Mouse (Mus musculus) heart, postnatal 10 days (tissue): ENCODE results near the gene Ptbp3. TPM values are rescaled to one million over a fixed set of nuclear protein-coding genes. Genes with fewer than 3 reads are reported as not detected.

Experiments
- DNase-seq, 2 experiments: peaks; one replicate each; pipeline ENCODE4 v3.0.0; 2021
- intact Hi-C: fragments of 180-260 bp; cut with DNase I; formaldehyde crosslinking; loops from one replicate; pipeline ENCODE4 v1.15.1; 2025
- total RNA-seq, 2 experiments: library from RNA; stranded (reverse); gene quantifications; 2 replicates each; pipeline ENCODE4 v1.2.3; 2021

Gene Ptbp3
- total RNA-seq, 2 experiments from 2014 or later = 57.4 to 57.9 TPM

DNA sequence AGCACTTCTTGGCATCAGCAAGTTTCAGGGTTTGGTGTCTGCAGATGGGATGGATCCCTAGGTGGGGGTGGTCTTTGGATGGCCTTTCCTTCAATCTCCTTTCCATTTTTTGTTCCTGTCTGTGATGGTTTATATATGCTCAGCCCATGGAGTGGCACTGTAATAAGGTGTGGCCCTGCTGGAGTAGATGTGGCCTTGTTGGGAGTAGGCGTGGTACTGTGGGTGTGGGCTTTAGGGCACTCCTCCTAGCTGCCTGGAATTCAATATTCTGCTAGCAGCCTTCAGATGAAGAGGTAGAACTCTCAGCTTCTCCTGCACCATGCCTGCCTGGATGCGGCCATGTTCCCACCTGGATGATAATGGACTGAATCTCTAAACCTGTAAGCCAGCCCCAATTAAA is 39.6 kb downstream of the Ptbp3 start:
- intact Hi-C loops = loop anchor here (5.0 kb wide), 1 partner anchor 37 kb away; no protein-coding TSS in a partner anchor

GRCm38 (mm10) chr4:59507766-59508165 is 41.4 kb downstream of the Ptbp3 start:
- DNase-seq = no peak
- intact Hi-C loops = loop anchor here (5.0 kb wide), 1 partner anchor 35 kb away; no protein-coding TSS in a partner anchor

More for the DNA sequence above, 39.6 kb downstream of the Ptbp3 start:
- no peak for DNase-seq

GRCm38 (mm10) chr4:59506704-59507103 is 42.5 kb downstream of the Ptbp3 start:
- DNase-seq = no peak
- intact Hi-C loops = loop anchor here (5.0 kb wide), 1 partner anchor 34 kb away; no protein-coding TSS in a partner anchor

DNA sequence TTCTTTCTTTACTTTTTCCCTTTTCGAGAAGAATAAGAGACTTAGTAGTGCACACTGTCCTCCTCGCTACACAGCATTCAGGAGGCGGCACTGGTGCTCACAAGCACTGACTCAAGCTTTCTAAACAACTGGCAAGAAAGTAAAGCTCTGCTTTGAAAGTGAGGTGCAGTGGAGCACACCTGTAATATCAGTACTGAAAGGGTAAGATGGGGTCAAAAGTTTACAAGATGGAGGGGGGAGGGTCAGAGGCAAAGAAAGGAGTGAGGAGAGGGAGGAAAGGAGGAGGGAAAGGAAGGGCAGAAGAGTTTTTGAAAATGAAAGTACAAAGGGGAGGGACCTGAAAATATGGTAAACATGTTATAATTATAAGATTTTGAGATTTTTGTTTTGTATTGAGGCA is 43.7 kb downstream of the Ptbp3 start:
- intact Hi-C loops = loop anchor here (5.0 kb wide), 1 partner anchor 33 kb away; no protein-coding TSS in a partner anchor
- no peak for DNase-seq

- no peak for DNase-seq
- intact Hi-C loops = no loop called here
Measured at GRCm38 (mm10) chr4:59491097-59491496, 58.1 kb downstream of the Ptbp3 start.

- intact Hi-C loops = loop anchor here (5.0 kb wide), 1 partner anchor 36 kb away; no protein-coding TSS in a partner anchor
Measured at GRCm38 (mm10) chr4:59471306-59471705, 77.9 kb downstream of the Ptbp3 start.

GRCm38 (mm10) chr4:59465449-59465848 is 83.7 kb downstream of the Ptbp3 start:
- intact Hi-C loops = no loop called here
- no peak for DNase-seq

More at GRCm38 (mm10) chr4:59471306-59471705, 77.9 kb downstream of the Ptbp3 start:
- DNase-seq = no peak

- intact Hi-C loops = no loop called here
- no peak for DNase-seq
Measured at GRCm38 (mm10) chr4:59464661-59465060, 84.5 kb downstream of the Ptbp3 start.

- intact Hi-C loops = no loop called here
- no peak for DNase-seq
Measured at GRCm38 (mm10) chr4:59462494-59462893, 86.7 kb downstream of the Ptbp3 start.

DNA sequence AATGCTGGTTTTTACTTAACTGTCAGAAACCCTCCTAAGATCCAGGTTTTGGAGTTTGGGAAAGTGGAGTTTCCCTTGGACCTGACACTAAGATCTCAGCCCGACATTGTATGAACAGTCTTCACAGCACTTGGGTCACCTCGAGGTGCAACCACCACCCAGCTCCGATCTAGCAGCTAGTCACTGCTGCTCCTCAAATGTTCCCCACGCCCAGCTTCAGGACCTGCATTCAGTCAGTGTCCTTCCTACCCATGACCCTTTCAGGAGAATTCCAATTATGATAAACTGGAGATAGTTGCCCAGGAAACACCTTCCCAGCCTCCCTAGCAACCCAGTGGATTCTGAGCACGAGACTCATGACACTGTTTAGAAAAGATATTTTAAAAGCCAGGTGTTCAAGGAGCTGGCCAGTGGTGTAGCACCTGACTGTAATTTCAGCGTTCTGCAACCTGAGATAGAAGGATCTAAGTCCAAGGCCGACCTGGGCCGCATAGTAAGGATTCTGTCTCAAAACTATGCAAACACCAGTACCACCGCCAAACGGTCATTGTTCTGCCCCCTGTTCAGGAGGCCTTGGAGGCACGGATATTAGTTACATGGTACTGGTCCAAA is 87.9 kb downstream of the Ptbp3 start:
- DNase-seq = no peak
- intact Hi-C loops = no loop called here

DNA sequence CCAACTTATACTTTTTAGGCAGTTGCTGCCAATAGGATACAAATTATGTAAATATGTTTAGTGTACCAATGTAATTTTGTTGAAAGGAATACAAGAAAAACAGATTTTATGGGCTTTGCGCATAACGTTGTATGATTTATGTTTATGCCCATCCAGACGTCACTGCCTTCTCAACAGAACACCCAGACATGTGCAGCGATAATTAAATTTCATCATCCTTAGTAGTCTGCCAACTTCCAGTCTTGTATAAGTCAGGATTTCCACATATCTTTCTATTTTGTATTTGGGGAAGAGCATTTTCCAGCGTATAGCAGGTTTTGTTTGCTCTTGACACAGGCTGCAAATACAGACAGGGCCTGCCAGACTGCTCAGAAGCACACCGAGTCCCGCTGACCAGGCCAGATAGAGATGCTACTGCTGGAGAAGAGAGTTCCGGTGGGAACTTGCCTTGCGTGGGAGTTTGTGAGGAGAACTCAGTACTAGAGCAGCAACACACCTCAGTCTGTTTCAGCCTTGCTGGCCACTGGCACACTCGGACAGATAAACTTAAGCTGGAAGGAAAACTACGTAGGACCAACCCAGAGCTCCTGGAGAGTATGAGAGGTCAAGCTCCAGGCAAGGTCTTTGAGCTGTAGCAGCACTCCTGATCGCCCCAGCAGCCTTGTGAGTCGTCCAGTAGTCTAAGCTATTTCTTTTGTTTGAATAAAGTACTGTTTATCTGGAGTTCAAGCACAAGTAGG is 89.8 kb downstream of the Ptbp3 start:
- intact Hi-C loops = no loop called here
- no peak for DNase-seq

GRCm38 (mm10) chr4:59457941-59458340 is 91.2 kb downstream of the Ptbp3 start:
- intact Hi-C loops = no loop called here
- peak; percentile 21 to 44 for DNase-seq

- intact Hi-C loops = no loop called here
- DNase-seq = no peak
Measured at GRCm38 (mm10) chr4:59457091-59457490, 92.1 kb downstream of the Ptbp3 start.

GRCm38 (mm10) chr4:59455465-59455864 is 93.7 kb downstream of the Ptbp3 start:
- no peak for DNase-seq

DNA sequence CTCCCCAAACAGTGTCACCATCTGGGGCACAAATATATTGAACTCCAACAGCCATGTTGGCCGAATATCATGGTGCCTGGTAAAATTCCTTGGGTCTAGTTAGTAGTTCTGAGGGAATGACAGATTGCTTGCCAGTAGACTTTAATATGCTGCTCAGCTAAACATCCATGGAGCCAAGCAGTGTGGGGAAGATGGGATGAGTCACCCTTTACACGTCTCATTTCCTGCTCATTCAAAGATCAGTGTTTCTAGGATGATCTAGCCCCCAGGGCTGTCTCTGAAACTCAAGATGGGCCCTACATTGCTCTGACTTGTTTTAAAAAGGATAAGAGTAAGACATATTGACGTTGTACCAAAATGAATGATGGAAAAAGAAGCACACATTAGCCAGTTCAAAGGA is 95.1 kb downstream of the Ptbp3 start:
- intact Hi-C loops = no loop called here
- no peak for DNase-seq

More at GRCm38 (mm10) chr4:59455465-59455864, 93.7 kb downstream of the Ptbp3 start:
- intact Hi-C loops = no loop called here

DNA sequence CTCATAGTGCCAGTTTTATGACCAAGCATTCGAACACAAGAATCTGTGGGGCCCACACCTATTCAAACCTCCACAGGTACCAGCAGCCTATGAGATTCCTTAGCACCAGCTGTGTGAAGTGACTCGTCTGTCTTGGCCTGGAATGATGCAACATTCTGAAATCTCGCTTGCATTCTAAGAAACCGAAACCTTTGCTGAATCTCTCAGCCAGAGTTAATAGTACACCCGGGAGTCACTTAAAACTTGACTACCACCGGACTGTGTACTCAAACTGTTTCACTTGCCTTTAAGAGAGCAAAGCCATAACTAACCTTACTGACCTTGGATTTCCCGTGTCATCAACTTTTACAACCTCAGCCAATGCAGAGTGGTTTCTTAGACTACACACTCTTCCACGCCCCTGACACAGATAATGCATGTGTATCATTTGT is 96.6 kb downstream of the Ptbp3 start:
- intact Hi-C loops = no loop called here
- DNase-seq = no peak

DNA sequence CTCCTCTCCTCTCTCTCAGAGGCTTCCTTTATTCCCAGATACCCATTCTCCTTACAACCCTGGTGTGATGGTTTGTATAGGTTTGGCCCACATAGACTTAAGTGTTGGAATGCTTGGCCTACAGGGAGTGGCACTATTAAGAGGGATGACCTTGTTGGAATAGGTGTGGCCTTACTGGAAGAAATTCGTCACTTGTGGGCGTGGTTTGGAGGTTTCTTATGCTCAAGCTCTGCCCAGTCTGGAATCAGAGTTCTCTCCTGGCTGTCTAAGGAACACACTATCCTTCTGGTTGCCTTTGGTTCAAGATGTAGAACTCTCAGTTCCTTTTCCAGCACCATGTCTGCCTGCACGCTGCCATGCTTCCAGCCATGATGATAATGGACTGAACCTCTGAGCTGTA is 98.3 kb downstream of the Ptbp3 start:
- intact Hi-C loops = no loop called here
- no peak for DNase-seq

GRCm38 (mm10) chr4:59450234-59450854 is 98.8 kb downstream of the Ptbp3 start:
- no peak for DNase-seq
- intact Hi-C loops = no loop called here

DNA sequence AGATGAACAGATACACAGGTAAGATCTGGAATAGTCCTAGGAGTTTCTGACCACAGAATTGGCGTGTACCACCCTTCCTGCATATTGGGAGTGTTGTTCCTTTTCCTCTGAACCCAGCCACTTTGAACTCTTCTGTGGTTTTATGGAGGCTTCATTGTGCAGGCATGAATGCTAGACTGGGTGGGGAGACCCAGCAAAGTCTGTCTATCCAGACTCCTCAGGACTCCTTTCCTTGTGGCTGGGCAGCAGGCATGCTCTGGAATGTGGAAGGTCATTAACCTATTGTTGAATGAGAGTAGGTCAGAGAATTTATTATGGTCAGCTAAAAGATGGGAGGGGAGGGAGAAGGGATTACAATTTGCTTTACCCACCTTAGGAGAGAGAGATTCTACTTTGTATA is 101.9 kb downstream of the Ptbp3 start:
- intact Hi-C loops = no loop called here
- DNase-seq = no peak

GRCm38 (mm10) chr4:59445516-59445915 is 103.6 kb downstream of the Ptbp3 start:
- peak in 1 of 2 experiments; percentile 14 for DNase-seq
- intact Hi-C loops = no loop called here

GRCm38 (mm10) chr4:59444994-59445393 is 104.2 kb downstream of the Ptbp3 start:
- intact Hi-C loops = no loop called here
- DNase-seq = no peak
